Mouse (Mus musculus) hindbrain, embryonic 14.5 days (tissue): ENCODE data around the gene Tada1. TPM values are rescaled to one million over a fixed set of nuclear protein-coding genes. Genes with fewer than 3 reads are reported as not detected.

ENCODE experiments used
- ATAC-seq: fragments of 200-750 bp; cut with Nextera tagmentation; 2 replicates; pipeline ENCODE4 v1.8.0; 2017; ENCODE audit warnings: moderate number of reproducible peaks, mild to moderate bottlenecking, moderate TSS enrichment, moderate library complexity; ENCODE audit not compliant: low FRiP score
- DNase-seq: peaks from one replicate; pipeline ENCODE4 v3.0.0-alpha.2; 2015; ENCODE audit warnings: low spot score
- H3K27ac ChIP-seq: fragments of 300-500 bp; sonication (generic); 2 replicates; pipeline ENCODE4 v1.5.1; 2014; ENCODE audit warnings: mild to moderate bottlenecking, moderate library complexity
- H3K27me3 ChIP-seq: fragments of 300-500 bp; sonication (generic); 2 replicates; pipeline ENCODE4 v1.6.1; 2014; ENCODE audit warnings: mild to moderate bottlenecking, low read length, mixed read lengths; ENCODE audit not compliant: control insufficient read depth, insufficient read depth
- H3K36me3 ChIP-seq: fragments of 300-500 bp; sonication (generic); replicated peaks from 2 replicates; pipeline ENCODE4 v1.6.1; 2014; ENCODE audit not compliant: control insufficient read depth, insufficient read depth
- H3K4me1 ChIP-seq: fragments of 300-500 bp; sonication (generic); replicated peaks from 2 replicates; pipeline ENCODE4 v1.6.1; 2014; ENCODE audit warnings: antibody characterized with exemption, low read length, mixed read lengths; ENCODE audit not compliant: control insufficient read depth, insufficient read depth
- H3K4me2 ChIP-seq: fragments of 300-500 bp; sonication (generic); replicated peaks from 2 replicates; pipeline ENCODE4 v1.6.1; 2014; ENCODE audit warnings: mild to moderate bottlenecking, moderate library complexity
- H3K4me3 ChIP-seq: fragments of 300-500 bp; sonication (generic); replicated peaks from 2 replicates; pipeline ENCODE4 v1.5.1; 2014; ENCODE audit warnings: mild to moderate bottlenecking, low read length
- H3K9ac ChIP-seq: fragments of 300-500 bp; sonication (generic); 2 replicates; pipeline ENCODE4 v1.6.1; 2014
- H3K9me3 ChIP-seq: fragments of 300-500 bp; sonication (generic); 2 replicates; pipeline ENCODE4 v1.6.1; 2016; ENCODE audit warnings: low read length; ENCODE audit not compliant: control insufficient read depth
- WGBS: fragments of 180-500 bp; shearing (Covaris S2); extraction: QIAGEN DNeasy Blood & Tissue Kit; methylation state at CpG from one replicate; pipeline ENCODE4 v1.1.7; 2014; 5-methylcytosine and 5-hydroxymethylcytosine counted together
- polyA plus RNA-seq: library from polyadenylated mRNA; unstranded; fragments of >200 nt; fragmentation: Nextera tagmentation; extraction: Ambion mirVana; gene quantifications from 2 replicates; pipeline ENCODE4 v1.2.1, GENCODE M21; 2014

Gene Tada1
- polyA plus RNA-seq, 1 experiment from 2014 or later: 77.8 TPM

- Histone ChIP-seq H3K27ac (no peak overlapping the region), H3K9ac (no peak overlapping the region), H3K27me3 (no peaks in the 10 kb centered on the region), H3K4me1 (no peaks in the 10 kb centered on the region), H3K9me3 (no peaks in the 10 kb centered on the region), H3K36me3 (peaks cover 100% of the 10 kb centered on the region), H3K4me2 (no peak overlapping the region), H3K4me3 (no peak overlapping the region)
- no peak for ATAC-seq
- DNase-seq: no peak
- WGBS: 72% methylated on average over 4 of the region's 4 CpGs
Measured at GRCm38 (mm10) chr1:166394770-166395169, 15.9 kb downstream of the Tada1 start.

GRCm38 (mm10) chr1:166395661-166396060 lies 16.8 kb downstream of the Tada1 start:
- H3K27ac ChIP-seq: no peak overlapping the region
- DNase-seq (no peak), ATAC-seq (no peak)
- no peak overlapping the region for H3K4me3 ChIP-seq
- WGBS: 95% methylated on average over 5 of the region's 5 CpGs
- no peaks in the 10 kb centered on the region for H3K9me3 ChIP-seq
- no peaks in the 10 kb centered on the region for H3K4me1 ChIP-seq
- no peak overlapping the region for H3K4me2 ChIP-seq
- H3K9ac ChIP-seq: no peak overlapping the region
- peaks cover 100% of the 10 kb centered on the region for H3K36me3 ChIP-seq
- H3K27me3 ChIP-seq: no peaks in the 10 kb centered on the region

GRCm38 (mm10) chr1:166396381-166396780 lies 17.5 kb downstream of the Tada1 start:
- Histone ChIP-seq H3K4me3 (no peak overlapping the region), H3K27ac (no peak overlapping the region), H3K27me3 (no peaks in the 10 kb centered on the region), H3K4me1 (0 out of 2 replicates have a peak, but pooled peaks cover 5% of the 10 kb centered on the region), H3K9ac (no peak overlapping the region), H3K4me2 (no peak overlapping the region), H3K36me3 (peaks cover 100% of the 10 kb centered on the region), H3K9me3 (no peaks in the 10 kb centered on the region)
- DNase-seq (no peak), ATAC-seq (no peak)
- 94% methylated on average over 6 of the region's 6 CpGs for WGBS

GRCm38 (mm10) chr1:166401455-166401854 lies 22.6 kb downstream of the Tada1 start:
- DNase-seq (no peak), ATAC-seq (no peak)
- peaks cover 10% of the 10 kb centered on the region; the same call in 1 of the 2 replicates for H3K4me1 ChIP-seq
- H3K9me3 ChIP-seq: no peaks in the 10 kb centered on the region
- H3K9ac ChIP-seq: no peak overlapping the region
- peaks cover 95% of the 10 kb centered on the region for H3K36me3 ChIP-seq
- H3K27me3 ChIP-seq: no peaks in the 10 kb centered on the region
- H3K4me3 ChIP-seq: no peak overlapping the region
- no peak overlapping the region for H3K27ac ChIP-seq
- no peak overlapping the region for H3K4me2 ChIP-seq

- WGBS: 70% methylated on average over 4 of the region's 4 CpGs
- DNase-seq (peak; percentile 72), ATAC-seq (peak; percentile 50; the same call in 1 of the 2 replicates)
- Histone ChIP-seq H3K27ac (no peak overlapping the region), H3K4me2 (no peak overlapping the region), H3K9me3 (no peaks in the 10 kb centered on the region), H3K9ac (no peak overlapping the region), H3K4me1 (peaks cover 10% of the 10 kb centered on the region; the same call in 1 of the 2 replicates), H3K36me3 (peaks cover 94% of the 10 kb centered on the region), H3K27me3 (no peaks in the 10 kb centered on the region), H3K4me3 (no peak overlapping the region)
Measured at GRCm38 (mm10) chr1:166402003-166402402, 23.1 kb downstream of the Tada1 start.

GRCm38 (mm10) chr1:166403846-166404245 lies 24.9 kb downstream of the Tada1 start:
- no peaks in the 10 kb centered on the region for H3K27me3 ChIP-seq
- no peak overlapping the region for H3K27ac ChIP-seq
- WGBS: 95% methylated on average over 3 of the region's 3 CpGs
- no peak for ATAC-seq
- DNase-seq: no peak
- H3K4me1 ChIP-seq: peaks cover 20% of the 10 kb centered on the region
- peaks cover 86% of the 10 kb centered on the region for H3K36me3 ChIP-seq
- H3K9ac ChIP-seq: no peak overlapping the region
- no peak overlapping the region for H3K4me3 ChIP-seq
- no peak overlapping the region for H3K4me2 ChIP-seq
- H3K9me3 ChIP-seq: no peaks in the 10 kb centered on the region

- H3K4me1 ChIP-seq: peaks cover 10% of the 10 kb centered on the region
- peak overlapping the region; percentile 71 for H3K4me3 ChIP-seq
- under 1% methylated on average over 45 of the region's 45 CpGs for WGBS
- H3K9me3 ChIP-seq: 0 out of 2 replicates have a peak, but pooled peaks cover 7% of the 10 kb centered on the region
- ATAC-seq: peak; percentile 83
- H3K27me3 ChIP-seq: no peaks in the 10 kb centered on the region
- peak overlapping the region; percentile 67 for H3K4me2 ChIP-seq
- peaks cover 37% of the 10 kb centered on the region for H3K36me3 ChIP-seq
- no peak for DNase-seq
- H3K27ac ChIP-seq: peak overlapping the region; percentile 84
- peak overlapping the region; percentile 87 for H3K9ac ChIP-seq
Measured at GRCm38 (mm10) chr1:166409177-166409700, 30.3 kb downstream of the Tada1 start.

- peaks cover 32% of the 10 kb centered on the region for H3K36me3 ChIP-seq
Measured at GRCm38 (mm10) chr1:166409701-166410220, 30.9 kb downstream of the Tada1 start, which contains the start of gene Pogk. Gene Pogk (minus strand): TSS chr1:166409863.

GRCm38 (mm10) chr1:166411541-166411940 lies 32.6 kb downstream of the Tada1 start:
- Histone ChIP-seq H3K9me3 (0 out of 2 replicates have a peak, but pooled peaks cover 7% of the 10 kb centered on the region), H3K27ac (no peak overlapping the region), H3K4me3 (no peak overlapping the region), H3K9ac (no peak overlapping the region), H3K36me3 (peaks cover 14% of the 10 kb centered on the region), H3K4me2 (no peak overlapping the region), H3K4me1 (peaks cover 10% of the 10 kb centered on the region), H3K27me3 (no peaks in the 10 kb centered on the region)
- ATAC-seq (no peak), DNase-seq (no peak)
- 100% methylated on average over 1 of the region's 1 CpGs for WGBS

More at GRCm38 (mm10) chr1:166409701-166410220, 30.9 kb downstream of the Tada1 start, which contains the start of gene Pogk:
- peak within 1 kb of the TSS; percentile 67 for H3K4me2 ChIP-seq
- DNase-seq: peak; percentile 93
- H3K9ac ChIP-seq: peak within 1 kb of the TSS; percentile 87
- H3K9me3 ChIP-seq: 0 out of 2 replicates have a peak, but pooled peaks cover 7% of the 10 kb centered on the region
- peak; percentile 94 for ATAC-seq
- H3K27me3 ChIP-seq: no peaks in the 10 kb centered on the region
- H3K27ac ChIP-seq: peak within 1 kb of the TSS; percentile 84
- WGBS: 3% methylated on average over 47 of the region's 49 CpGs
- peaks cover 10% of the 10 kb centered on the region for H3K4me1 ChIP-seq
- peak within 1 kb of the TSS; percentile 71 for H3K4me3 ChIP-seq
